Mouse (Mus musculus) intestine, postnatal 0 days (tissue): ENCODE results near the gene Ctps. TPM values are rescaled to one million over a fixed set of nuclear protein-coding genes. Genes with fewer than 3 reads are reported as not detected.
"Not testable (repeated sequence)": the region's sequence is repeated elsewhere in the genome, so short reads cannot be mapped to it uniquely, and the experiment has no call there.

Source experiments
- ATAC-seq: fragments of 200-750 bp; cut with Nextera tagmentation; 2 replicates; pipeline ENCODE4 v1.8.0; 2017; ENCODE audit warnings: mild to moderate bottlenecking, moderate TSS enrichment, moderate library complexity
- H3K27ac ChIP-seq: fragments of 300-500 bp; sonication (generic); 2 replicates; pipeline ENCODE4 v1.5.1; 2014; ENCODE audit warnings: mild to moderate bottlenecking, low read depth, low read length, moderate library complexity
- H3K27me3 ChIP-seq: fragments of 300-500 bp; sonication (generic); replicated peaks from 2 replicates; pipeline ENCODE4 v1.6.1; 2014; ENCODE audit warnings: low read length, mixed read lengths; ENCODE audit not compliant: control insufficient read depth, insufficient read depth
- H3K36me3 ChIP-seq: fragments of 300-500 bp; sonication (generic); 2 replicates; pipeline ENCODE4 v1.6.1; 2014; ENCODE audit warnings: mild to moderate bottlenecking, moderate library complexity; ENCODE audit not compliant: control insufficient read depth, insufficient read depth
- H3K4me1 ChIP-seq: fragments of 300-500 bp; sonication (generic); replicated peaks from 2 replicates; pipeline ENCODE4 v1.6.1; 2014; ENCODE audit warnings: antibody characterized with exemption, low read length, mixed read lengths; ENCODE audit not compliant: control insufficient read depth, insufficient read depth
- H3K4me2 ChIP-seq: fragments of 300-500 bp; sonication (generic); replicated peaks from 2 replicates; pipeline ENCODE4 v1.6.1; 2014; ENCODE audit warnings: low read depth, mild to moderate bottlenecking, moderate library complexity
- H3K4me3 ChIP-seq: fragments of 300-500 bp; sonication (generic); 2 replicates; pipeline ENCODE4 v1.5.1; 2014; ENCODE audit warnings: low read depth, low read length
- H3K9ac ChIP-seq: fragments of 300-500 bp; sonication (generic); 2 replicates; pipeline ENCODE4 v1.6.1; 2014; ENCODE audit warnings: mild to moderate bottlenecking, low read depth, low read length
- H3K9me3 ChIP-seq: fragments of 300-500 bp; sonication (generic); 2 replicates; pipeline ENCODE4 v1.6.1; 2016; ENCODE audit warnings: mixed run types; ENCODE audit not compliant: control insufficient read depth
- CTCF ChIP-seq: sonication (generic); IDR thresholded peaks from 2 replicates; pipeline ENCODE4 v1.5.1; 2016; ENCODE audit warnings: low read depth, mild to moderate bottlenecking, control low read depth, antibody characterized with exemption, moderate library complexity
- WGBS: fragments of 180-500 bp; shearing (Covaris S2); extraction: QIAGEN DNeasy Blood & Tissue Kit; methylation state at CpG from one replicate; pipeline ENCODE4 v1.1.7; 2014; 5-methylcytosine and 5-hydroxymethylcytosine counted together
- polyA plus RNA-seq: library from polyadenylated mRNA; unstranded; fragments of >200 nt; fragmentation: Nextera tagmentation; extraction: Ambion mirVana; gene quantifications from 2 replicates; pipeline ENCODE4 v1.2.1, GENCODE M21; 2015

Ctps gene
- polyA plus RNA-seq, 1 experiment from 2014 or later, result 23.4 TPM

DNA sequence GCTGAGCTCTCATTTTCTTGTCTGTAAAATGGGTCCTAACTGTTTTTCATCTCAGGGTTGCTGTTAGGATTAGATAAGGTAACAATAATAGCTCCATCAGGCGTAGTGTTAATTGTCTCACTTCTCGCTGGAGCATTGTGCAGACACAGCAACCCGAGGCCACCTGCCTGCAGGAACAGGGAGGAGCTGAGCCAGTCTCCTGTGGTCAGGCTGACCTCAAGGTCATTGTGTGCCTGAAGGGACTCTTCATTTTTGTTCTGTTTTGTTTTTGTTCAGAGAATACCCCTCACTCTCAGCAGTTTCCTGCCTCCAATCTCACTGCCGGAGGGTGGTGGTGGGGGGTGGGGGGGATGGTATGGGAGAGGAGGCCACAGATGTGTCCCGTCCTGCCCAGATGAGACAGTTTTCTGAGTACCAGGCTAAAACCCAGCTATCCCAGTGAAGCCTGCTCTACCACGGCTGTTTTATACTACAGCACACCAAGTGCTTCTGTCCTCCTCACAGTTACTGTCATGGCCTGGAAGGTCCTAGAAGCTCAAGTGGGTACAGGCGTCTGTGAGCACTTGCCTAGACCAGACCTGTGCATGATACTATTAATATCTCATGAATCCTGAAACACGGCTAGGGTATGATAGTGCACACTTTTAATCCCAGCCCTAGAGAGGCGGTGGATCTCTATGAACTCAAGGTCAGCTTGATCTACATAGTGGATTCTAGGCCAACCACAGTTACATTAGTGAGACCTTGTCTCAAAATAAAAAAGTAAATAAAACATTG lies 42.4 kb upstream of the Ctps start:
- no peak for TF ChIP-seq CTCF
- no peak overlapping the region for H3K9ac ChIP-seq
- WGBS, result 50% methylated on average over 9 of the region's 9 CpGs
- H3K9me3 ChIP-seq, result no peaks in the 10 kb centered on the region
- no peaks in the 10 kb centered on the region for H3K27me3 ChIP-seq
- H3K4me1 ChIP-seq, result no peaks in the 10 kb centered on the region; the same call in 1 of the 2 replicates
- H3K4me3 ChIP-seq, result no peak overlapping the region
- no peak overlapping the region for H3K4me2 ChIP-seq
- H3K27ac ChIP-seq, result no peak overlapping the region
- no peak for ATAC-seq
- H3K36me3 ChIP-seq, result no peaks in the 10 kb centered on the region

DNA sequence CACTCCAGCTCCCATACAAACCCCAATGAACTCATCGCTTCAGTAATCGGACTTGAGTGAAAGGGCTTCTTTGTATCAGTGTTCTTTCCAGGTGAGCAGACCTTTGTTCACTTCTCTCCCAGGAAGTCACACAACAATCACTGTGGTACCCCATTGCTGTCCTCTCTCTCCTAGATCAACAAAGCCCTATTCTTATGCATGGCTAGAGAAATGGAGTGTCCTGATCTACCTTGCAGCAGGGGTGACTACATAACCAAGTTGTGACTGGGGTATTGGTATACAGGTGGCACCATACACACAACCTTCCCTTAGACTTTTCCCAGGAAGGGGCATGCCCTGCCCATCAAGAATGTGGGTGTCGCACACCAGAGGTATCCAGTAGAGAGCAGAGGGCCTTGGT lies 40.9 kb upstream of the Ctps start:
- H3K9me3 ChIP-seq, result no peaks in the 10 kb centered on the region
- ATAC-seq, result no peak
- no peaks in the 10 kb centered on the region; the same call in 1 of the 2 replicates for H3K4me1 ChIP-seq
- no peak overlapping the region for H3K4me2 ChIP-seq
- H3K27ac ChIP-seq, result no peak overlapping the region
- no peak overlapping the region for H3K4me3 ChIP-seq
- no peak for TF ChIP-seq CTCF
- WGBS, result 82% methylated on average over 3 of the region's 3 CpGs
- H3K27me3 ChIP-seq, result no peaks in the 10 kb centered on the region
- no peaks in the 10 kb centered on the region for H3K36me3 ChIP-seq
- no peak overlapping the region for H3K9ac ChIP-seq

DNA sequence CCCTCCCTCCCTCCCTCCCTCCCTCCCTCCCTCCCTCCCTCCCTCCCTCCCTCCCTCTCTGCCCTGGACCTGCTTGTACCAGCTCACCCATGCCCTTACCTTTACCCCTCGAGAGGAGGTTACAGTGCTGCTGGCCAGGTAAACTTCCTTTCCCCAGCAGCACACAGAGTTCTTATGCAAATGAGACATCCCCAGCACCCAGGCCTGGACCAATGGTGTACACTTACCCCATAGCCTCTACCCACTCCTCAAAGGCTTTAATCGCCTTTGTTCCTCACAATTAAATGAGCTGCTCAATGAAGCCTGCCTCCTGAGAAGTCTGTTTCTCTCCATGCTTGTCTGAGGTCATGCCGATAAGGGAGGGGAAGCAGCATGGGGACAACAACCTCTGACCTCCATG lies 36.9 kb upstream of the Ctps start:
- Histone ChIP-seq H3K36me3 (no peaks in the 10 kb centered on the region), H3K4me3 (no peak overlapping the region), H3K9me3 (no peaks in the 10 kb centered on the region), H3K9ac (no peak overlapping the region), H3K27ac (no peak overlapping the region), H3K4me1 (no peaks in the 10 kb centered on the region), H3K27me3 (no peaks in the 10 kb centered on the region), H3K4me2 (no peak overlapping the region)
- TF ChIP-seq CTCF, result no peak
- ATAC-seq, result no peak
- WGBS, result 35% methylated on average over 3 of the region's 3 CpGs

DNA sequence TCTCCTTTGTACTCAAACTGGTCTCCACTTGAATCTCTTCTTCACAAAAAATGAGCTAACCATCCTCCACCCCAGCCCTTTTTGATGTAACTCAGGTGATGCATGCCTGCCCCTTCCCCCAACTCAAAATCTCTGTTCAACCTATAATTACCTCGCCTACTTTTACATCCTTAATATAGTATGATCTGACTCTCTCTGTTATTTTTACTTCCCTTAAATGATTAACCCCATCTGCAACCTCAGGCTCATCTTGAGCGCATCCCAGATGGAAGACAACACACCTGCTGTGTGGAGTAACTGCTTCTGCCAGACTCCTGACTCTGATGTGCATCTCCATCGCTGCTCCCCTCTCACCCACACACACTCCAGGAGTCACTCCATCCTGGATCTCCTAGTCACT lies 32.6 kb upstream of the Ctps start:
- no peaks in the 10 kb centered on the region for H3K9me3 ChIP-seq
- H3K27ac ChIP-seq, result no peak overlapping the region
- no peak for TF ChIP-seq CTCF
- no peaks in the 10 kb centered on the region for H3K4me1 ChIP-seq
- H3K9ac ChIP-seq, result no peak overlapping the region
- no peak overlapping the region for H3K4me2 ChIP-seq
- H3K27me3 ChIP-seq, result no peaks in the 10 kb centered on the region
- no peak overlapping the region for H3K4me3 ChIP-seq
- H3K36me3 ChIP-seq, result no peaks in the 10 kb centered on the region
- no peak for ATAC-seq
- WGBS, result 56% methylated on average over 3 of the region's 3 CpGs

DNA sequence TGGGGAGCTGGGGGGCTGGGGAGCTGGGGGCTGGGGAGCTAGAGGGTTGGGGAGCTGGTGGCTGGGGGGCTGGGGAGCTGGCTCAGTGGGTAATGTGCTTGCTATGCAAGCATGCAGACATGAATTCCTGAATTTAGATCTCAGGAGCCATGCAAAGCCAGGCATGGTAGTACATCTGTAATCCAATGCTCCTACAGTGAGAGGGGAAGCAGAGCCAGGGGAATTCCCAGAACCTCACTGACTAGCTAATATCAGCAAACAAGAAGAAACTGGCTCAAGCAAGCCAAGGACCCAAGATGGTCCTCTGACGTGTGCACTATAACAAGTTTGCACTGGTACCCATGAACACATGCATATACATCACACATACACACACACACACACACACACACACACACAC lies 31.7 kb upstream of the Ctps start:
- ATAC-seq, result no peak
- 47% methylated on average over 1 of the region's 1 CpGs for whole genome bisulfite sequencing

DNA sequence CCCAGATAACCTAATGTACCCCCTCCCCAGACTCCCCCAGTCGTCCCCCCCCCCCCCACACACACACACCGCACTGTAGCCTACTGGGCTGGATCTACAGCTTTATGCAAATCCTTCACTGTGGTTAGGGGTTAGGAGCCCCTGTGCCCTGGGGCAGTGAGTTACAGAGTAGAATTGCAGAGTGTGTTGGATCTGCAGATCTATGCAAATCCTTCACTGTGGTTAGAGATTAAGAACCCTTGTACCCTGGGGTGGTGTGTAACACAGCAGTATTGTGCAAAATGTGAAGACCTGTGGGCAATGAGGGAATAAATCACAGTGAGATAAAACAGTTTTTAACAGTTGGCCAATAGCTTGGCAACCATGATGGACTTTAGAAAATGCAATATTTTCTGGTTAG lies 28.8 kb upstream of the Ctps start:
- Histone ChIP-seq H3K4me2 (no peak overlapping the region), H3K36me3 (no peaks in the 10 kb centered on the region), H3K9me3 (no peaks in the 10 kb centered on the region), H3K4me3 (no peak overlapping the region), H3K9ac (no peak overlapping the region), H3K4me1 (no peaks in the 10 kb centered on the region), H3K27me3 (no peaks in the 10 kb centered on the region), H3K27ac (no peak overlapping the region)
- no peak for ATAC-seq
- no peak for TF ChIP-seq CTCF
- WGBS, result 33% methylated on average over 2 of the region's 2 CpGs

More for the DNA sequence above, 31.7 kb upstream of the Ctps start:
- Histone ChIP-seq H3K4me2 (no peak overlapping the region), H3K9ac (no peak overlapping the region), H3K4me3 (no peak overlapping the region), H3K27me3 (no peaks in the 10 kb centered on the region), H3K4me1 (no peaks in the 10 kb centered on the region), H3K36me3 (no peaks in the 10 kb centered on the region), H3K27ac (no peak overlapping the region), H3K9me3 (no peaks in the 10 kb centered on the region)
- no peak for TF ChIP-seq CTCF

DNA sequence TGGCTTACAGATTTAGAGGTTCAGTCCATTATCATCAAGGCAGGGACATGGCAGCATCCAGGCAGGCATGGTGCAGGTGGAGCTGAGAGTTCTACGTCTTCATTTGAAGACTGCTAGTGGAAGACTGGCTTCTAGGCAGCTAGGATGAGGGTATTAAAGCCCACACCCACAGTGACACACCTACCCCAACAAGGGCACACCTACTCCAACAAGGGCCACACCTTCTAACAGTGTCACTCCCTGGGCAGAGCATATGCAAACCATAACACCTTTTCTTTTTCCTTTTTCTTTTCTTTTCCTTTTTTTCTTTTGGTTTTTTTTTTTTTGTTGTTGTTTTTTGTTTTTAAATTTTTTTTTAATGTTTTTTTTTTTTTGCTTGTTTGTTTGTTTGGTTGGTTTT lies 26.1 kb upstream of the Ctps start:
- H3K4me2 ChIP-seq, H3K27me3 ChIP-seq, H3K9me3 ChIP-seq, H3K4me1 ChIP-seq, H3K36me3 ChIP-seq, H3K27ac ChIP-seq, ATAC-seq, H3K4me3 ChIP-seq, H3K9ac ChIP-seq: not testable (repeated sequence)
- 76% methylated on average over 1 of the region's 1 CpGs for WGBS
